Mouse (Mus musculus): ENCODE data around the gene Samhd1. TPM values are rescaled to one million over a fixed set of nuclear protein-coding genes. Genes with fewer than 3 reads are reported as not detected.
A peak's percentile ranks its signal among the peaks of the same experiment; 100 is the strongest.

Samhd1 gene
- polyA plus RNA-seq, 1 experiment from 2014 or later, result 22.9 TPM

GRCm38 (mm10) chr2:157049831-157050243, 85.2 kb downstream of the Samhd1 start:
- WGBS, result 72% methylated on average over 8 of the region's 8 CpGs
- peak; percentile 28 for DNase-seq (ENCODE audit: low spot score)
- 0 out of 2 replicates have a peak overlapping the region, but pooled peaks have one; percentile 50 for H3K27ac ChIP-seq (replicated peaks)
- no peaks in the 10 kb centered on the region; the same call in 1 of the 2 replicates for H3K9me3 ChIP-seq (replicated peaks)
- peaks cover 99% of the 10 kb centered on the region for H3K36me3 ChIP-seq
- no peak overlapping the region for H3K4me3 ChIP-seq
- no peaks in the 10 kb centered on the region for H3K27me3 ChIP-seq (ENCODE audit: low read depth, poor library complexity, severe bottlenecking)
- H3K4me1 ChIP-seq, result peaks cover 19% of the 10 kb centered on the region; the same call in 1 of the 2 replicates

- Histone ChIP-seq H3K27ac (replicated peaks) (no peak overlapping the region), H3K36me3 (peaks cover 99% of the 10 kb centered on the region), H3K27me3 (ENCODE audit: low read depth, poor library complexity, severe bottlenecking) (no peaks in the 10 kb centered on the region), H3K4me3 (no peak overlapping the region), H3K4me1 (peaks cover 19% of the 10 kb centered on the region; the same call in 1 of the 2 replicates), H3K9me3 (replicated peaks) (peaks cover 4% of the 10 kb centered on the region; the same call in 1 of the 2 replicates)
- no peak for DNase-seq (ENCODE audit: low spot score)
- WGBS, result 94% methylated on average over 13 of the region's 13 CpGs
These were observed 86.5 kb downstream of the Samhd1 start for GRCm38 (mm10) chr2:157048395-157049181.

Other genes starting within 250 kb of the Samhd1 start
- 0.55 and 0.67 TPM in 2 replicates for gene Sla2, start 248.1 kb downstream of the Samhd1 start, polyA plus RNA-seq (2016; fragmentation: Nextera tagmentation; extraction: Ambion mirVana)
- gene Ndrg3, start 143.2 kb downstream of the Samhd1 start, polyA plus RNA-seq (2016; fragmentation: Nextera tagmentation; extraction: Ambion mirVana), result 43.5 and 46.0 TPM in 2 replicates
- gene Dsn1, start 128.1 kb downstream of the Samhd1 start, polyA plus RNA-seq (2016; fragmentation: Nextera tagmentation; extraction: Ambion mirVana), result 52.4 and 57.5 TPM in 2 replicates
- gene Soga1, start 56.0 kb downstream of the Samhd1 start, polyA plus RNA-seq (2016; fragmentation: Nextera tagmentation; extraction: Ambion mirVana), result 3.6 and 3.7 TPM in 2 replicates
- not detected in 2 replicates for gene Tldc2, start 48.2 kb downstream of the Samhd1 start, polyA plus RNA-seq (2016; fragmentation: Nextera tagmentation; extraction: Ambion mirVana)
- gene Rbl1, start 69.3 kb upstream of the Samhd1 start, polyA plus RNA-seq (2016; fragmentation: Nextera tagmentation; extraction: Ambion mirVana), result 27.8 and 30.3 TPM in 2 replicates
- 279 and 285 TPM in 2 replicates for gene Rpn2, start 143.8 kb upstream of the Samhd1 start, polyA plus RNA-seq (2016; fragmentation: Nextera tagmentation; extraction: Ambion mirVana)
- gene Mroh8, start 144.3 kb upstream of the Samhd1 start, polyA plus RNA-seq (2016; fragmentation: Nextera tagmentation; extraction: Ambion mirVana), result 0.73 and 0.86 TPM in 2 replicates
- gene Ghrh, start 212.2 kb upstream of the Samhd1 start, polyA plus RNA-seq (2016; fragmentation: Nextera tagmentation; extraction: Ambion mirVana), result 0.42 and 1.1 TPM in 2 replicates
- 68.8 and 75.6 TPM in 2 replicates for gene Manbal, start 232.3 kb upstream of the Samhd1 start, polyA plus RNA-seq (2016; fragmentation: Nextera tagmentation; extraction: Ambion mirVana)